Mouse (Mus musculus) embryonic facial prominence, embryonic 12.5 days (tissue): ENCODE measurements around the gene Flg2. TPM values are rescaled to one million over a fixed set of nuclear protein-coding genes. Genes with fewer than 3 reads are reported as not detected.
A peak's percentile ranks its signal among the peaks of the same experiment; 100 is the strongest.

Experiments
- ATAC-seq: fragments of 200-750 bp; cut with Nextera tagmentation; 2 replicates; pipeline ENCODE4 v1.8.0; 2017; ENCODE audit not compliant: insufficient number of reproducible peaks, insufficient read depth, low FRiP score, low TSS enrichment
- H3K27ac ChIP-seq: fragments of 300-500 bp; sonication (generic); 2 replicates; pipeline ENCODE4 v1.5.1; 2016; ENCODE audit warnings: mild to moderate bottlenecking
- H3K27me3 ChIP-seq: fragments of 300-500 bp; sonication (generic); 2 replicates; pipeline ENCODE4 v1.6.1; 2016; ENCODE audit warnings: mild to moderate bottlenecking, moderate library complexity
- H3K36me3 ChIP-seq: fragments of 300-500 bp; sonication (generic); 2 replicates; pipeline ENCODE4 v1.6.1; 2016; ENCODE audit warnings: mild to moderate bottlenecking
- H3K4me1 ChIP-seq: fragments of 300-500 bp; sonication (generic); 2 replicates; pipeline ENCODE4 v1.6.1; 2016
- H3K4me2 ChIP-seq: fragments of 300-500 bp; sonication (generic); replicated peaks from 2 replicates; pipeline ENCODE4 v1.6.1; 2016; ENCODE audit warnings: mild to moderate bottlenecking, moderate library complexity
- H3K4me3 ChIP-seq: fragments of 300-500 bp; sonication (generic); 2 replicates; pipeline ENCODE4 v1.5.1; 2016; ENCODE audit warnings: mild to moderate bottlenecking
- H3K9ac ChIP-seq: fragments of 300-500 bp; sonication (generic); 2 replicates; pipeline ENCODE4 v1.6.1; 2016; ENCODE audit warnings: mild to moderate bottlenecking, moderate library complexity
- H3K9me3 ChIP-seq: fragments of 300-500 bp; sonication (generic); 2 replicates; pipeline ENCODE4 v1.6.1; 2016; ENCODE audit warnings: mild to moderate bottlenecking, moderate library complexity
- WGBS: fragments of 180-500 bp; shearing (Covaris S2); methylation state at CpG from one replicate; pipeline ENCODE4 v1.1.7; 2016; 5-methylcytosine and 5-hydroxymethylcytosine counted together
- polyA plus RNA-seq: library from polyadenylated mRNA; unstranded; fragments of >200 nt; fragmentation: Nextera tagmentation; extraction: Ambion mirVana; gene quantifications from 2 replicates; pipeline ENCODE4 v1.2.1, GENCODE M21; 2016

Flg2 gene
- not detected in 2 replicates for polyA plus RNA-seq

- ATAC-seq, result no peak
- WGBS, result 93% methylated on average over 3 of the region's 3 CpGs
- no peak within 1 kb of the TSS for H3K4me3 ChIP-seq
- H3K27me3 ChIP-seq, result no peaks in the 10 kb centered on the region
- H3K9ac ChIP-seq, result no peak within 1 kb of the TSS
- H3K36me3 ChIP-seq, result no peaks in the 10 kb centered on the region
- H3K27ac ChIP-seq, result no peak within 1 kb of the TSS
- H3K9me3 ChIP-seq, result peaks cover under 1% of the 10 kb centered on the region; the same call in 1 of the 2 replicates
- no peak within 1 kb of the TSS for H3K4me2 ChIP-seq
- H3K4me1 ChIP-seq, result no peaks in the 10 kb centered on the region
These were observed at the start of gene Flg2 for GRCm38 (mm10) chr3:93196978-93197377. Gene Flg2, plus strand, starts transcription at chr3:93197278.

DNA sequence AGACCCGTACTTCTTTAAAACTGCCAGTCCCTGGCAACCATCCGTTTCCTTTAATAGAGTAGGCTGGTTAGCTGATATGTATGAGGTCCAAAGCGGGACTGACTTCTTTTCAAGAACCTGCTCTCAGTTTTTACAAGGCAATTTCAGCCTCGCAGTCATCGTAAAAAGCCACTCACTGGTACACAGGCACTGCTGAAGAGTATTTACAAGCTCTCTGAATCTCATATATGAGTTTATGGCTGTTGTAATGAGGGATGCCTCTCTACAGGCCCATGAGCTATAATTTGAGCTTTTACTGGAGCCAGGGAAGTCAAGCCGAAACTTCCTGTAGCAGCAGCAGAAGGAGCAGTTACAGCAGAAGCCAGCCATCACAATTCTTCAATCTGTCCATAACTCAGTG, 34.6 kb upstream of the Flg2 start:
- Histone ChIP-seq H3K4me1 (no peaks in the 10 kb centered on the region), H3K9me3 (no peaks in the 10 kb centered on the region), H3K4me2 (no peak overlapping the region), H3K4me3 (no peak overlapping the region), H3K9ac (no peak overlapping the region), H3K27me3 (no peaks in the 10 kb centered on the region), H3K36me3 (no peaks in the 10 kb centered on the region), H3K27ac (no peak overlapping the region)
- 82% methylated on average over 6 of the region's 6 CpGs for WGBS
- no peak for ATAC-seq

DNA sequence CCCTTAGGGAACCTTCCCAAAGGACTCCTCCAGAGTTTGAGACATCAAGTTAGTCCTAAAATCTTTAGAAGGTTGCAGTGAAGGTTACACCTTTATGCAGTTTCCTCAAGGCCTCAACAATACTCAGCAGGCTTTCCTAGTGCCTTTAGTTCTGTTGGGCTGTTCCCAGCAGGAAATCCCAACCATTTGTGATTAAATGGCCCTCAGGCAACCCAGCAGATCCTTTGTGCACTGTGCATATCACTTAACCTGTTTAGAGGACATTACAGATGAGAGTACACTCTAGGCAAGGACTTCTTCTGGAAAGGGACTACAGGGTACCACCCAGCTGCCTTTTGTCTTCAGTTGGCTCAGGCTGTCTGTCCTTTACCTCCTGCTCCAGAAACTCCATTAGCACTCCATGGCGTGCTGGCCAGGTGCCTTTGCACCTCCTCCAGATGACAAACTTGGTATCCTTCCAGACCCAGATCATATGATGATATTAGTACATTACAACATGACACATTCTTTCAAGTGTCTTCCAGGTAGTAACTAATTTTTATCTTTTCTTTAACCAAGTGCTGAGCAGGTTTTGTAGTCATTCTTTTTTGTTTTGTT, 34.0 kb upstream of the Flg2 start:
- ATAC-seq, result no peak
- no peak overlapping the region for H3K4me3 ChIP-seq
- H3K27me3 ChIP-seq, result no peaks in the 10 kb centered on the region
- no peaks in the 10 kb centered on the region for H3K36me3 ChIP-seq
- no peak overlapping the region for H3K9ac ChIP-seq
- no peak overlapping the region for H3K27ac ChIP-seq
- 69% methylated on average over 1 of the region's 1 CpGs for WGBS
- H3K9me3 ChIP-seq, result no peaks in the 10 kb centered on the region
- H3K4me2 ChIP-seq, result no peak overlapping the region
- H3K4me1 ChIP-seq, result no peaks in the 10 kb centered on the region

- Histone ChIP-seq H3K36me3 (no peaks in the 10 kb centered on the region), H3K27ac (no peak overlapping the region), H3K4me1 (no peaks in the 10 kb centered on the region), H3K9ac (no peak overlapping the region), H3K9me3 (no peaks in the 10 kb centered on the region), H3K27me3 (no peaks in the 10 kb centered on the region), H3K4me3 (no peak overlapping the region), H3K4me2 (no peak overlapping the region)
- 89% methylated on average over 4 of the region's 4 CpGs for WGBS
- no peak for ATAC-seq
These were observed 16.2 kb upstream of the Flg2 start for GRCm38 (mm10) chr3:93180856-93181255.

GRCm38 (mm10) chr3:93201955-93202354, 4.9 kb downstream of the Flg2 start:
- Histone ChIP-seq H3K36me3 (no peaks in the 10 kb centered on the region), H3K4me3 (no peak overlapping the region), H3K27me3 (no peaks in the 10 kb centered on the region), H3K9me3 (peaks cover 21% of the 10 kb centered on the region), H3K4me1 (no peaks in the 10 kb centered on the region), H3K4me2 (no peak overlapping the region), H3K27ac (no peak overlapping the region), H3K9ac (no peak overlapping the region)
- 0 out of 2 replicates have a peak, but pooled peaks have one; percentile 35 for ATAC-seq
- 80% methylated on average over 2 of the region's 2 CpGs for WGBS

GRCm38 (mm10) chr3:93202499-93202898, 5.4 kb downstream of the Flg2 start:
- no peak overlapping the region for H3K4me2 ChIP-seq
- H3K9ac ChIP-seq, result no peak overlapping the region
- no peaks in the 10 kb centered on the region for H3K27me3 ChIP-seq
- no peaks in the 10 kb centered on the region for H3K4me1 ChIP-seq
- no peak overlapping the region for H3K4me3 ChIP-seq
- WGBS, result 87% methylated on average over 4 of the region's 4 CpGs
- 0 out of 2 replicates have a peak, but pooled peaks have one; percentile 52 for ATAC-seq
- no peak overlapping the region for H3K27ac ChIP-seq
- H3K9me3 ChIP-seq, result peaks cover 21% of the 10 kb centered on the region
- H3K36me3 ChIP-seq, result no peaks in the 10 kb centered on the region

Other genes starting within 250 kb of the Flg2 start
- not detected in 2 replicates for gene Lce3d, start 239.9 kb upstream of the Flg2 start, polyA plus RNA-seq
- not detected in 2 replicates for gene Lce3e, start 230.2 kb upstream of the Flg2 start, polyA plus RNA-seq
- not detected in 2 replicates for gene Lce3f, start 205.1 kb upstream of the Flg2 start, polyA plus RNA-seq
- gene Crct1, start 181.6 kb upstream of the Flg2 start, polyA plus RNA-seq, result not detected in 2 replicates
- gene Lce1m, start 178.2 kb upstream of the Flg2 start, polyA plus RNA-seq, result not detected in 2 replicates
- not detected in 2 replicates for gene Gm4858, start 128.5 kb upstream of the Flg2 start, polyA plus RNA-seq
- gene Crnn, start 52.5 kb upstream of the Flg2 start, polyA plus RNA-seq, result not detected in 2 replicates
- not detected in 2 replicates for gene Flg, start 76.2 kb downstream of the Flg2 start, polyA plus RNA-seq
- gene Hrnr, start 122.5 kb downstream of the Flg2 start, polyA plus RNA-seq, result not detected in 2 replicates
- not detected in 2 replicates for gene Rptn, start 196.4 kb downstream of the Flg2 start, polyA plus RNA-seq
- 0.65 and 0.76 TPM in 2 replicates for gene Tchh, start 245.1 kb downstream of the Flg2 start, polyA plus RNA-seq